ENCODE assay signal across 15 mouse cellular contexts in genomic region chr7:132681296-132681695, GRCm38 (mm10).
A peak's percentile ranks its signal among the peaks of the same experiment; 100 is the strongest.
DNase-seq lines count a peak whose midpoint lies in the region; ATAC-seq and TF ChIP-seq lines count a peak whose summit lies in the region.
"Had no signal": no experiment of that assay in that cellular context is flagged by ENCODE, and none has a peak within 500 bp of the region (broad histone marks: within the 10 kb centered on the region; RNA-seq: fewer than 3 reads in every experiment).

No protein-coding gene starts in this region.

- peak overlapping the region; percentile 21 for H3K27ac ChIP-seq in hindbrain, postnatal 0 days
- no peak overlapping the region for H3K27ac ChIP-seq in hindbrain, embryonic 16.5 days (ENCODE audit: low read depth, low read length)
- no peak overlapping the region for H3K27ac ChIP-seq in midbrain, postnatal 0 days (ENCODE audit: low read depth, low read length)
- H3K27ac ChIP-seq in midbrain, embryonic 14.5 days (replicated peaks; ENCODE audit: low read depth, low read length), result no peak overlapping the region
- H3K27ac ChIP-seq: embryonic facial prominence, embryonic 12.5 days; liver, embryonic 12.5 days; stomach, embryonic 15.5 days had no signal

- no peak overlapping the region for H3K9ac ChIP-seq in hindbrain, postnatal 0 days (replicated peaks; ENCODE audit: low read length)
- no peak overlapping the region for H3K9ac ChIP-seq in hindbrain, embryonic 16.5 days (ENCODE audit: low read depth, low read length)
- H3K9ac ChIP-seq in midbrain, postnatal 0 days (replicated peaks; ENCODE audit: low read length, poor library complexity, severe bottlenecking), result no peak overlapping the region
- no peak overlapping the region for H3K9ac ChIP-seq in midbrain, embryonic 14.5 days (replicated peaks; ENCODE audit: low read length)
- H3K9ac ChIP-seq: embryonic facial prominence, embryonic 12.5 days; liver, embryonic 12.5 days; lung, embryonic 14.5 days; stomach, embryonic 15.5 days had no signal

- no peak for DNase-seq in hindbrain, postnatal 0 days (ENCODE audit: low spot score)
- DNase-seq in midbrain, postnatal 0 days (ENCODE audit: low spot score), result peak; percentile 36
- DNase-seq in midbrain, embryonic 14.5 days, result no peak
- DNase-seq in cerebellum, adult 9-10 months, result peak; percentile 96
- no peak for DNase-seq in ovary, adult 18-20 months (ENCODE audit: low spot score)
- no peak for DNase-seq in urinary bladder, postnatal 25 days (ENCODE audit: low spot score)
- DNase-seq: kidney, adult 9 months; lung, embryonic 14.5 days; thymus, adult 2 months had no signal

- no peaks in the 10 kb centered on the region for H3K36me3 ChIP-seq in hindbrain, postnatal 0 days (ENCODE audit: insufficient read depth, low read length)
- H3K36me3 ChIP-seq in hindbrain, embryonic 16.5 days (ENCODE audit: control insufficient read depth, insufficient read depth, low read length), result no peaks in the 10 kb centered on the region
- no peaks in the 10 kb centered on the region for H3K36me3 ChIP-seq in midbrain, postnatal 0 days (ENCODE audit: insufficient read depth, low read length)
- H3K36me3 ChIP-seq in midbrain, embryonic 14.5 days (ENCODE audit: control insufficient read depth, insufficient read depth, low read length), result no peaks in the 10 kb centered on the region
- H3K36me3 ChIP-seq: embryonic facial prominence, embryonic 12.5 days; liver, embryonic 12.5 days; stomach, embryonic 15.5 days had no signal

- no peak overlapping the region for H3K4me2 ChIP-seq in hindbrain, postnatal 0 days (ENCODE audit: low read depth, low read length)
- no peak overlapping the region for H3K4me2 ChIP-seq in hindbrain, embryonic 16.5 days (ENCODE audit: low read length)
- no peak overlapping the region for H3K4me2 ChIP-seq in midbrain, postnatal 0 days (ENCODE audit: low read depth, low read length, poor library complexity, severe bottlenecking)
- H3K4me2 ChIP-seq in midbrain, embryonic 14.5 days (ENCODE audit: low read length), result no peak overlapping the region
- H3K4me2 ChIP-seq: embryonic facial prominence, embryonic 12.5 days; liver, embryonic 12.5 days; lung, embryonic 14.5 days; stomach, embryonic 15.5 days had no signal

- no peak overlapping the region for H3K4me3 ChIP-seq in hindbrain, postnatal 0 days (ENCODE audit: low read length)
- no peak overlapping the region for H3K4me3 ChIP-seq in hindbrain, embryonic 16.5 days (ENCODE audit: low read length)
- no peak overlapping the region for H3K4me3 ChIP-seq in midbrain, postnatal 0 days (ENCODE audit: low read depth, low read length)
- no peak overlapping the region for H3K4me3 ChIP-seq in midbrain, embryonic 14.5 days (replicated peaks; ENCODE audit: low read depth, low read length)
- H3K4me3 ChIP-seq: embryonic facial prominence, embryonic 12.5 days; liver, embryonic 12.5 days; stomach, embryonic 15.5 days had no signal

- no peaks in the 10 kb centered on the region for H3K27me3 ChIP-seq in hindbrain, postnatal 0 days (ENCODE audit: insufficient read depth, low read length)
- H3K27me3 ChIP-seq in hindbrain, embryonic 16.5 days (replicated peaks; ENCODE audit: control insufficient read depth, insufficient read depth, low read length), result no peaks in the 10 kb centered on the region
- no peaks in the 10 kb centered on the region for H3K27me3 ChIP-seq in midbrain, postnatal 0 days (ENCODE audit: insufficient read depth, low read length)
- H3K27me3 ChIP-seq in midbrain, embryonic 14.5 days (ENCODE audit: control insufficient read depth, insufficient read depth, low read length), result no peaks in the 10 kb centered on the region
- H3K27me3 ChIP-seq: embryonic facial prominence, embryonic 12.5 days; liver, embryonic 12.5 days; stomach, embryonic 15.5 days had no signal

- H3K9me3 ChIP-seq in hindbrain, postnatal 0 days (ENCODE audit: low read length), result no peaks in the 10 kb centered on the region
- no peaks in the 10 kb centered on the region for H3K9me3 ChIP-seq in hindbrain, embryonic 16.5 days (ENCODE audit: control insufficient read depth, low read length)
- no peaks in the 10 kb centered on the region for H3K9me3 ChIP-seq in midbrain, postnatal 0 days (ENCODE audit: low read length)
- H3K9me3 ChIP-seq in midbrain, embryonic 14.5 days (ENCODE audit: control insufficient read depth, low read length), result no peaks in the 10 kb centered on the region
- H3K9me3 ChIP-seq: embryonic facial prominence, embryonic 12.5 days; liver, embryonic 12.5 days; stomach, embryonic 15.5 days had no signal

- 0 out of 2 replicates have a peak, but pooled peaks cover 5% of the 10 kb centered on the region for H3K4me1 ChIP-seq in hindbrain, postnatal 0 days (ENCODE audit: insufficient read depth, low read length)
- H3K4me1 ChIP-seq in hindbrain, embryonic 16.5 days (ENCODE audit: control insufficient read depth, insufficient read depth, low read depth, low read length), result no peaks in the 10 kb centered on the region; the same call in 1 of the 2 replicates
- H3K4me1 ChIP-seq in midbrain, postnatal 0 days (ENCODE audit: insufficient read depth, low read length), result no peaks in the 10 kb centered on the region
- H3K4me1 ChIP-seq in midbrain, embryonic 14.5 days (ENCODE audit: control insufficient read depth, insufficient read depth, low read length), result no peaks in the 10 kb centered on the region
- H3K4me1 ChIP-seq: embryonic facial prominence, embryonic 12.5 days; stomach, embryonic 15.5 days had no signal

- WGBS in hindbrain, postnatal 0 days, result 57% methylated on average over 11 of the region's 11 CpGs
- 80% methylated on average over 11 of the region's 11 CpGs for WGBS in hindbrain, embryonic 16.5 days
- WGBS in midbrain, postnatal 0 days, result 82% methylated on average over 11 of the region's 11 CpGs
- WGBS in midbrain, embryonic 14.5 days, result 81% methylated on average over 11 of the region's 11 CpGs

- no peak for TF ChIP-seq CTCF in hindbrain, postnatal 0 days (IDR thresholded peaks at IDR 0.05; ENCODE audit: low read depth)
- TF ChIP-seq CTCF in midbrain, postnatal 0 days (IDR thresholded peaks at IDR 0.05), result no peak

- no peak for ATAC-seq in hindbrain, postnatal 0 days
- ATAC-seq in hindbrain, embryonic 16.5 days, result no peak
- ATAC-seq in midbrain, postnatal 0 days (ENCODE audit: low FRiP score), result no peak
- no peak for ATAC-seq in midbrain, embryonic 14.5 days (ENCODE audit: low FRiP score, low TSS enrichment)
- ATAC-seq: forebrain, embryonic 16.5 days; liver, embryonic 12.5 days; midbrain, embryonic 16.5 days had no signal

Comparison
In these comparisons a context has a peak if more than half of its experiments do, and no peak if none do; other contexts are left out.
1. DNase-seq: peak in midbrain, postnatal 0 days (single experiment) and cerebellum, adult 9-10 months (single experiment); none in hindbrain, postnatal 0 days (single experiment), midbrain, embryonic 14.5 days (single experiment), ovary, adult 18-20 months (single experiment) and urinary bladder, postnatal 25 days (single experiment).